Mouse (Mus musculus): ENCODE data around the gene Adh1.

Adh1 gene

DNA sequence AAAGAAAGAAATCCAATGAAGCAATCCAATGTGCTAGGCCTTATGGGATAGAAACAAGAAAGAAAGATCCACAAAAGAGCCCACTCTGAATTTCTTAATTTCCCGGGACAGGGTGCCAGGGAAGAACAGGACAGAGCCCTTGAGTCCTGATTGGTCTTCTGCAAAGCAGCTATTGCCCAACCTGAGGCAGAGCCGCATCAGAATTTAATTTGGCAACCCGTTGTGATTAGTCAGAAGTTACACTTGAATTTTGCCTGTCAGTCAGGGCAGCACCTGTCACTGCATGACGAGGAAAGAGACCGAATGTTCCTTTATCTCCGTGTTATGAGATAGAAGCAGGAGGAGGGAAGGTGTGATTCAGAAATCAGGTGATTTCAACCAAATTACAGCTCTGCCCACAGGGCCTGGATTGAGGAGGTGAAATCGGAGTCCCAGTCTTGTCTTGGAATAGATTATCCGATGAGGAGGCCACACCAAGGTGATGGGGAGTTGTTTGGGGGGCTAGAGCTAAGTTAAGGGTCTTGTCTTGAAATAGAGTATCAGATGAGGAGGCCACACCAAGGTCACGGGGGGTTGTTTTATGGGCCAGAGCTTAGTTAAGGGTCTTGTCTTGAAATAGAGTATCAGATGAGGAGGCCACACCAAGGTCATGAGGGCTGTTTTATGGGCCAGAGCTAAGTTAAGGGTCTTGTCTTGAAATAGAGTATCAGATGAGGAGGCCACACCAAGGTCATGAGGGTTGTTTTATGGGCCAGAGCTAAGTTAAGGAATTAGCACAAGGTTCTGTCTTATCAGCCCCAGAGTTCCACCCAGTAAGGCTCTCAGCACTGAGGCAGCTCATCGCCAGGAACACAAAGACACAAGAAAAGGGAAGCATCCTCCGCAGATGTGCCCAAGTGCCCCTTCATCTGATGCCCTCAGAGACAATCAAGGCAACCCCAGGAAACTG, at the start of gene Adh1:
Adh1 (plus strand) TSS at position 271 of the 949 bp plus-strand sequence.
- in situ Hi-C loops (cut with MboI) = no loop called here

DNA sequence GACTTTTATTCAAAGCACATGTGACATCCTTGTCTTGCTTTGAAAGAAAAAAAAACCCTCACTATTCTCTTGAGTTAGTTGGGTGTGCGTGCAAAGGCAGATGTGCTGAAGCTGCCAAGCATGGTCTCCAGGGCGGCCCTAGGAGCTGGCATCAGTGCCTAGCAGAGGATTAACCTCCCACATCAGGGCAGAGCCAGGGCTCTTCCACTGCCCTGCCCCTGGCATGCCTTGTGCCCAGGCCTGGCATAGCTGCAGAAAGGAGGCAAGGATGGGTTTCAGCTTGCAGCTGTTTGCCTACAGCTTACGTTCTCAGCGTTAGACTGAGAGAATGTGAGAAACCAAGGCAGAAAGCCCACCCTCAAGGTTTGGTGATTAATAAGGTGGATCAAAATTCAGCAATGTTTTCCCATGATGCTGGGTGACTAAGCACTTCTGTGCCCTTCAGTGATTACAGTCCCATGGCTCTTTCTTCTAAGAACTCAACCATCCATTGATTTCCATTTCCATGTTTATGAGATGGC, 48.3 kb upstream of the Adh1 start:
- in situ Hi-C loops (cut with MboI) = no loop called here

DNA sequence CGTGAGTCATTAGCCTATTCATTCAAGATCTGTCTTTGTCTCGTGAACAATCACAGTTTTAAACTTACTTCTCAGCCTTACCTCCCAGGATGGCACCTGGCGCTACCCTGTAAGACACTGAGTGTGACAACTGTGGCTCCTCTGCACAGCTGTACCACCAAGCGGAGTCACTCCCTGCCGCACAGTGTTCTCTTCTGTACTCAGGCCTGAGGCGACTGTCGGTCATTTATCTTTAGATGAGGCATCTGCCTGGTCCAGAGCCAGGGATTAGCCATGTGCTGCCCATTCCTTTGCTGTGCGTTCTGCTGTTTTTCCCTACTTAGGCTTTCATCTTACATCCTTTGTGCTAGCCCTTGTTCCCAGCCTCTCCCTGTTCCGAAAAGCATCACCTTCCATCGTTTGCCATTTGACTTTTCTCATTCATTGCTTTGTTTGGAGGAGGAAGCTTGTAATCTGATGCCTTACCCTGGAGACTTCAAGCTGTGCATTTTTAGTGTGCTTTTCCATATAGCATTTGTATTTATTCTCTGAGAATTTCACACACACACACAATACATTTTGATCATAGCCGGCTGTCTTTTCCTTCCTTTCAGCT, 45.3 kb upstream of the Adh1 start:
- in situ Hi-C loops (cut with MboI) = no loop called here

DNA sequence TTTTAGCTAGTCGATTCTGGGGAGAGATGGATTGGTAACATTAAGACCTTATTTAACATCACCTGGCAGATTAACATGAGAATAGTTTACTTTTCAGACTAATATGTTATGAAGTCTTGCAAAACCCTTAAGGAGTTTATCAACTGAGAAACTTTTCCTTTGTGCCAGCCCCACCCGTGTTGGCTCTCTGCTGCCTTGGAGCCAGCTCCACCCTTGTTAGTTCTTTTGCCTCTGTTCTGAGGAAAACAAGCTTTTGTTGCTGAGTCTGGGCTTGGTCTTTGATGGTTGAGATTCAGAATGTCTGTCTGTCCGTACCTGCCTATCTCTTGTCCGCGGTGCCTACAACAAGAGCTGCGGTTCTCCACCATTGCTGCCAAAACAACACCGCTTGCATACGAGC, 44.7 kb upstream of the Adh1 start:
- in situ Hi-C loops (cut with MboI) = no loop called here

DNA sequence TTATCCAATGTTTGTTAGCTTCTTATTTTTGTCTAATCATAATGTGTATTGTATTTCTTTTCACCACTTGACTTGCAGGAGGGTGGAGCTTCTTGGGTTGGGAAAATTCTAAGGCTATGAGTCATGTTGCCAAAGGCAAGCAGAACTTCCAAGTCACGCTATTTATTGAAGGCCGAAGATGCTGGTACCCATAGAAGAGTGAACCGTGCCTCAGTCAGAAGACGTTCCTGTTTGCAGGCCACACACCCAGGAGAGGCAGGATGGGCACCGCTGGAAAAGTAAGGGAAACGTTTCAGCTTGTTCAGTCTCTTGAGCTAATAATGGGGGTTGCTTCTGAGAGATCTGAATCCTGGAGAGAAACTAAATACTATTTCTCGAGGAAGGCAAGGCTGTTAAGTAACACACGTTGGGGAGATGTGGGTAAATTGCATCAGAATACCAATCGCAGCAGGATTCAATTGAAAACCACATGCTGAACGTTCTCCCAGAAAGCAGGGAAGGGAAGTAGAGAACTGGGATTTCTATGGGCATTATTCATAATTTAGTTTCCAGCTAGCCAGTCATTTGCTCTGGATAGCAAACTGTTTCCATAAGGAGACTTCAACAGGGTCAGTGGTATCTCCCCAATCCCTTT, 43.0 kb upstream of the Adh1 start, which contains the start of gene Adh7:
Adh7 (plus strand) TSS at position 130 of the 634 bp plus-strand sequence.
- in situ Hi-C loops (cut with MboI) = no loop called here

DNA sequence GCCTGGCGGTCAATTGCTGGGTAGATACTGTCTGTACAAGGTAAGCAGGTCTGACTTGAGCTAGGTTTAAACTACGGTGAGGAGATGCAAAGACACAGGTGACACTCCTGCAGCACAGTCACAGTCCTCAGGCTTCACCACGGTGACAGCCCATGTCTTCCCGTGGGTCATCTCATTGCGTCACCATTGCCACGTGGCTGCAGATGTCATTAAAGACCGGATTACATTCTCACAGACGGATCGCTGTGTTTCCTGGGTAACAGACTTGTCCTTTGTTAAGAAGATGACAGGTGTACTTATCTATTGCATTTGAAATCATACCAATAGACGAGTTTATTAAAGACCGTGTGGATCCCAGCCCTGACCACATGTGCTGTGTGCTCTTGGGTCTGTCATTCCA, 39.7 kb upstream of the Adh1 start:
- in situ Hi-C loops (cut with MboI) = no loop called here

DNA sequence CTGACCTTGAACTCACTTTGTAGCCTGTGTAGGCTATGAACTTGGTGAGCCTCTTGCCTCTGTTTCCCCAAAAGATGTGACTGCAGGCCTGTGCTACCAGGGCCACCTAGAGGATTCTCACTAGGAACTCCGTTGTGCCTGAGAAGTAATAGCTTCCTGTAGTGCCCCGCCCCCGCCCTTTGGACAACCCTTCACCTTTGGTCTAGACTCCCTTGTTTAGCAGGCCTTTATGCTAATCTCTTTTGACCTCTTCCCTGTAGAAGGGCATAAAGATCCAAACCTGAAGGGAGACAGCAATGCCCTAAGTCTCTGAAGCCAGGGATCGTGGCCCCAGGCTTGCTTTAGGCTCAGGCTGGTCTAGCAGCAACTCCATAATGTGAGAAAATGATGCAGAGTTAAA, 38.3 kb upstream of the Adh1 start:
- in situ Hi-C loops (cut with MboI) = no loop called here

DNA sequence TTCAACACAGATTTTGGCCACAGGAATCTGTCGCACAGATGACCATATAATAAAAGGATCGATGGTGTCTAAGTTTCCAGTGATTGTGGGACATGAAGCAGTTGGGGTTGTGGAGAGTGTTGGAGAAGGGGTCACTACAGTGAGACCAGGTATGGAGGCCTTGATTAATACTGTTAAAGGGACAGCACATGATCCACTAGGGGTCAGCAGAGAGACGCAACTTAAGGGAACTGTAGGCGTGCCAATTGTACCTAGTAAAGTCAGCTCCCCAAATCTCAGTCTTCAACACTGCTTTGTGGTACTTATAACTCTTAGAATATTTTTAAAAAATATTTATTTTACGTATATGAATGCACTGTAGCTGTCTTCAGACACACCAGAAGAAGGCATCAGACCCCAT, 37.8 kb upstream of the Adh1 start:
- in situ Hi-C loops (cut with MboI) = no loop called here

DNA sequence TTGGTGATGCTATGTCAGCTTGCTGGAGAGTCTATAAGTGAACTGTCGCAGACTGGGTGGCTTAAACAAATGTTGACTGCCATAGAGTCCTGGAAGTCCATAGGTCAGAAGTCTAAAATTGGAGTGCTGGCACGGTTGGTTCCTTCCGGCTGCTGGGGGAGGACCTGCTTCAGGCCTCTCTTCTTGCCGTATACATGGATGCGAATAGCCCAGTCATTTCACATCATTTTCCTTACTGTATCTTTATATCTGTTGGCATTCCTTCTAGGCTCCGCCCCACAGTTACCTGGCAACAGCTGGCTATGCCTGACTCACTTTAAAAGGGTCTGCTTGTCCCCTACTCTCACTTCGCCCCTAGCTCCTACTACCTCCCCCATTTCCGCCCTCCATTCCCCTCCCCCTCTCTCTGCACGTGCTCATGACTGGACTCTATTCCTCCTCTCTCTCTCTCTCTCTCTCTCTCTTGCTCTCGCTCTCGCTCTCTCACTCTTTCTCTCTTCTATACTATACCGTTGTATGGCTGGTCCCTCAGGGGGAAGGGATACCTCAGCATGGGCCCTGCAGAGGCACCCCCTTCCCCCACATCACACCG, 36.3 kb upstream of the Adh1 start:
- in situ Hi-C loops (cut with MboI) = no loop called here

DNA sequence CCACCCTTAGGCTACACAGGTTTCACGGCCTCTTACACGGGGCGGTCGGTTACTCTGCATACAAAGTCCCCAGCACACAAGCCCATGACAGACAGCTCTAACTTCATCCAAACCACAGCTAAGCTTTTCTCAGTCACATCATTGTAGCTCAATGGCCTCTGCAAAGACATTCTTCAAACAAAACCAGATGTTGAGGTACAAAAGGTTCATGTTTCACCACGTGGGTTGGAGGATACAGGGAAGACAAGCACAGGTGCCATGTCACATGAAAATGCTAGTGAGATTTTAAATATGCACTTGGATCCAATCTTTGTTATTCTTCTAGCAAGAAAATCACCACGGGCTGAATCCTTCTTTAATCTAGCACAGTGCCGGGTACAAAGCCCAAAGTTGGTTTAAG, 35.5 kb upstream of the Adh1 start:
- in situ Hi-C loops (cut with MboI) = no loop called here

DNA sequence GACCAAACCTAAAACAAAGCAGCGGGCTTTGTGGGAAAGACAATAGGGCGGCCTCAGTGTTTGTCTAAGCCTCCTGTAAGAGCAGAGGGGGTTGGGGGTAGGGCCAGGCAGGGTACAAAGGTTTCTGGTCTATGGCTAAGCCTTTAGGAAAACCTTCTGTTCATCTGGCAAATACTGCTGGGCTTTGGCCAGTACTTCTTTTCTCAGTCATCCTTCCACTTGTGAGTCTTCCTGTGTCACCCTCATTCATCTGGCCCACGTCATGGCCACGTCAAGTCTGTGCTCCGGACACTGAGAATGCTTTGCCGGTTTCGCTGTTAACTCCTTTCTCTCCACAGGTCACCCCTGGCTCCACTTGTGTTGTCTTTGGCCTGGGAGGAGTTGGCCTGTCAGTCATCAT, 34.9 kb upstream of the Adh1 start:
- in situ Hi-C loops (cut with MboI) = no loop called here

DNA sequence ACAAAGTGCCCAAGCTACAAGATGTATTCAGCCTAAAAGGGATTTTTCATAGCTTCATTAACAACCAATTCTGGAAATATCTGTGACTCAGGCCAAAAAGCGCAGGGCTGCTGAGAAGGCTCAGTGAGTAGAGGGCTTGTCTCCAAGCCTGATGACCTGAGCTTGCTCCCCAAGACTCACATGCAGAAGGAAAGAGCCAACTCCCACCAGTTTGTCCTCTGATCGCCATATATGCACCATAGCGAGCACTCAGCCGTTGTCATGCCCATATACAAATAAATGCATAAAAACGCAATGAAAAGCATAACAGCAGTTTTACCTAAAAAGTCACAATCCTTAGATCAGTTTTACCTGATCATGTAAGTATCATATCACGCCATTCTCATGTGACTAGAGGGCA, 34.3 kb upstream of the Adh1 start:
- in situ Hi-C loops (cut with MboI) = no loop called here

DNA sequence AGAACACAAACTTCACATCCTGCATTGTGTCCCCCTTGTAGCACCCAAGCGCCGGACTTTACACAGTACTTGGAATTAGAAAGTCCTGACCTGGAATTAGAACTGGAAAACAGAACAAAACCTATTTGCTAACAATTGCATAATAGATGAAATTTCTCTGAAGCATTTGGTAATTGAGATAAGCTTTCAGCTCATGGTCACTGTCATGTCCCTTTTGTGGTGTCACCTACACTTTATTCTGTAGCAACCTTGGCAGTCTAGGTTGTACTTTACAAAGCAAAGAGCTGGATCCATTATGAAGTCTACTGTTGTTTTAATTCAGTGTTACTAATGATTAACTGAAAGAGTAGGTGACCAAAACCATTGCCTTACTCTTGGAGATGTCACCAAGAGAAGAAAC, 33.7 kb upstream of the Adh1 start:
- in situ Hi-C loops (cut with MboI) = no loop called here

DNA sequence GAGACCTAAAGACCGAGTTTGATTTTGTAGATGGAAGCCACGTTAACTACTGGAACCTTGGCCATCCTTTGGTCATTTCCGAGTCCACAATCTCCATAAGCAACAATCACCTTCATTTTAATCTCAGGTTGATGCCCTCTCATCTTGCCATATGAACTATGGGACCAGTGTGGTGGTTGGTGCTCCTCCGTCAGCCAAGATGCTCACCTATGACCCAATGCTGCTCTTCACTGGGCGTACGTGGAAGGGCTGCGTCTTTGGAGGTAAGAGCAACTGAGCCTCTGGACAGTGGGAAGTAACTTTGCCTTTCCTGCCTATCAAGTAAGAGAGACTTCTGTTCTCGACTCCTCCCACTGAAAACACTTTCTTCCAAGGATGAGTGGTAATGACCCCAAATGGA, 33.0 kb upstream of the Adh1 start:
- in situ Hi-C loops (cut with MboI) = no loop called here

DNA sequence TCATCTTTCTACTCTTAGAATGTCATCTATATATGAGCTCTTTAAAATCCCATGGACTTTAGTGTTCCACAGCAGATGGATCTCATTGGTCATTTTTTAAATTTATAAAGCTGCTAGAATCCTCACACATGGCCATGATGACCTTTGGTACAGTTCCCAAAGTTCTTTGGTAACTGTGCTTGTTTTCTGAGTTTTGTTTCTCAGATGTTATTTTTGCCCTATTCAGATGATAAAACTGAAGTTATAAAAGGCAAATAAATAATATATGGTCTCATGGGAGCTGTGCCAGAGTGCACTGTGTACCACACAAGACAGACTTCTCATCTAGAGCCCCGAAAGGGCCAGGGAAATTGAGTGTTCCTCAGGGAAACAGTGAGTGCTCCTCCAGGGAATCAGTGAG, 31.3 kb upstream of the Adh1 start:
- in situ Hi-C loops (cut with MboI) = no loop called here

DNA sequence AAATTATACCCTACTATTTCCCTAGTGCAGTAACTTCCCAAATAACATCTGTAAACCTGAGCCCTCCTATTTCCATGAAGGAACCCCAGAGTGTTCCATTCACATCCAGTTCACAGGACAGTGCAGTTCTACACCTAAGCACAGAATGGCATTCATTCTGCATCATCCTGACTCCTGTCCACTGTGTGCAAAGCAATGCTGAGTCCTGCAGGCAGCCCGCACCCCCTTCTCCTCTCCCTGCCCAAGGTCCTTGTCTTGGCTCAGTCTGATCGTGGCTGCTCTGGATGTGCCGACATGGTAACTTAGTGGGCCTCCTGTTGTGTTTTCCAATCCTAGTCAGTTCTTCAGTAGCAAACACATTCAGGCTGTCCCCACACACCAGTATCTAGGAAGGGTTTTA, 30.5 kb upstream of the Adh1 start:
- in situ Hi-C loops (cut with MboI) = no loop called here

DNA sequence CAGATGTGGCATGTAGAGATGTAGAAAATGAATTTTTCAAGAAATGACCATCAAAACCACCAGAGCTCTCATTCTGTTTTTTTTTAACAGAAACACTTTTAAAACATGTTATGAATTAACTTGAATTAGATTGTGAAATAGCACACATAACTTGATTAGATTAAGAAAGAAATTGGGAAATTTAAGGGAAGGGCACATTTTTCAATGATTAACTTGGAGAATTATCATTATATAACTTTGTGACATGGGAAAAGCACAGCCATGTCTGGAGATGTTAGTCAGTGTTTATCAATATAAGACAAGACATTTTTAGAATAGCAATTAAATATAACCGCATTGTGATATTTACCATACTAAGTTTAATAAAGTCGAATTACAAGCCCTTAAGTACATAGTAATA, 29.3 kb upstream of the Adh1 start:
- in situ Hi-C loops (cut with MboI) = no loop called here

DNA sequence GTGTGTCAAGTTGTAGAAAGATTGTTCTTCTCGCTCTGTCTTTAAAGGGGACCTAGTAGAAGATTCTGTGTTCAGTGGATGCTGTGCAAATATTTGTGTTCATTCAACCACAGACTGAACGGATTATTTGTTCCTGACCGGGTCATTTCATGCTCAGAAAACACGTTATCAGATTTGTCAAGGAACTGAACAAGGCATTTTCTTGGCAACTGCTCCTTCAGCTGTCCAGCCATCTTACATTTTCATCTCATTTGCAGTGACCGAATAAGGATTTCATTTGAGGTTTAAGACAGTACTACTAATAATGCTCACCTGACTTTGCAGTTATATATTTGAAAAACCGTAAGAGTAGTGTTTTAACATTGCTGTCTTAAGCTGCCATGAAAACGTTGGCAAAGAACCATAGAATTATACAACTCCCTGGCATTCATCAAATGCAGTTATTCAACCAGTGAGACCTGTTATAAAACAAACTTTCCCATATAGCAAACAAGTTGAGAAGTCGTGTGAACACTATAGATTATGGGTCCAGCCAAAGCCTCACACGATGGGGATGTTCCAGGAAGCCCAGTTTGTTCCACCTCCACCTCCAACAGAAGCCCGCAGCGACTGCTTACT, 24.1 kb upstream of the Adh1 start:
- in situ Hi-C loops (cut with MboI) = no loop called here

DNA sequence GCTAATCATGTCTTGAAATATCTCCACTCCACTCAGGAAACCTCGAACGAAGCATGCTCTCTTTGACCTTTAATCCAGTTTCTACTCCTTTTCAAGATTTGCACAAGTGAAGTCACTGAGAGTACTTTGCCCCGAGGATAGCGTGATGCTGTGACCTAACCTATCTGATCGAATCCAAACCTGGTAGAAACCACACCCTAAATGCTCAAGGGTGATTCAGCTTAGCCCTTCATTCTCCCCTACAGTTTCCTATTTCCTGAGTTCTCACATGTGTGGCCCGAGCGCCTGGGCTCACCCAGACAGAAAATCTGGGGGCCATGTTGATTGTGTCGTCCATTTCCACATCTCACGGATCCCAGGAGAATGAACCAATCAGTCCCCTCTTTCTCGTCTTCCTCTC, 22.7 kb upstream of the Adh1 start:
- in situ Hi-C loops (cut with MboI) = no loop called here

DNA sequence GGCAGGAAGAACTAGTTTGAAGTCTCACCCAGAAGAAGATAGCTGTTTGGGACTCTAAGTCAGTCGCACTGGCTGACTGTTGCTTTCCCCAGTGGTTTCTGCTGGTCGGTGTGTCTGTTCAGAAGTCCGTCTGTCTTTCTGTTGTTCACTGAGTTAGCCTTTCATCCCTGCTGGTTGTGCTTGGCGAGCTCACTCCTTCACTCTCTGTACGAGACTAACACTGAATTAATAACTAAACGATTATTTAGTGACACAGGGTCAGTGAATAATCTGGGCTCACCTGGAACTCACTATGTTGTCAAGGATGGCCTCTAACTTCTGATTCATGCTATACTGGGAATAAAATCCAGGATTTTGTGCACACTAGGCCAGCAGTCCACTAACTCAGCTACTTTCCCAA, 21.3 kb upstream of the Adh1 start:
- in situ Hi-C loops (cut with MboI) = no loop called here

DNA sequence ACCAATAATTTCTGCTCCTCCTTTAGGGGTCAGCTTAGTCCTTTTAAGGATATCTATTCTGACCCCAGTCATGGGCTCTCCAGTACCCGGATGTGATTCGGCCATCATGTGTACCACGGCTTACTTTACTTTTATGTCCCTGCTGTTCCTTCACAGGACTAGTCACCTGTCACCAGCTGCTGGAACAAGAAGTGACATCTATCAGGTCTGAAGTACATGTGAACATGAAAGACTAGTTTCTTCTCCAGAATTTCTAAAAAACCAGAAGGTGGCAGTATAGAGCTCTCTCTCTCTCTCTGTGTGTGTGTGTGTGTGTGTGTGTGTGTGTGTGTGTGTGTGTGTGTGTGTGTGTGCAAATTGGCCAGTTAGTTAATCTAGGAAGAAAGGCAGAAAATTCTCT, 20.4 kb upstream of the Adh1 start:
- in situ Hi-C loops (cut with MboI) = no loop called here

DNA sequence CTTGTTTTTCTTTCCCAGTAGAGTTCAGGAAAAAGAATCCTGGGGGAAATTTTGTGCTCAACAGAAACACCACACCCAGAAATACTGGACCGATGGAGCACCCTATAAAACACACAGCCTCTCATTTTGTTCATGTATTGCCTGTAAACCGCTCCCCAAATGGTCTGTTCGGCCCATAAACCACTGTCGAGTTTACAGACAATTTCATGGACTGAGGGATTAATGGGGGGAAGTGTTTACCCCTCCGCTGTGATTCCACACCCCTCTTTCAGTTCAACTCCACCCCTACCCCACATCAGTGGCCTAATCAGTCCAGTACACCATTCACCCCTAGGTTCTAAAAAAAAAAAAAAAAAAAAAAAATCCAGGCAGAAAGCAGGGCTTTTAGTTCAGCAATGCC, 19.8 kb upstream of the Adh1 start:
- in situ Hi-C loops (cut with MboI) = no loop called here

Data from mature B cell (primary cell).